Comparison of ENCODE assay signal across 8 mouse cellular contexts in the genomic region with DNA sequence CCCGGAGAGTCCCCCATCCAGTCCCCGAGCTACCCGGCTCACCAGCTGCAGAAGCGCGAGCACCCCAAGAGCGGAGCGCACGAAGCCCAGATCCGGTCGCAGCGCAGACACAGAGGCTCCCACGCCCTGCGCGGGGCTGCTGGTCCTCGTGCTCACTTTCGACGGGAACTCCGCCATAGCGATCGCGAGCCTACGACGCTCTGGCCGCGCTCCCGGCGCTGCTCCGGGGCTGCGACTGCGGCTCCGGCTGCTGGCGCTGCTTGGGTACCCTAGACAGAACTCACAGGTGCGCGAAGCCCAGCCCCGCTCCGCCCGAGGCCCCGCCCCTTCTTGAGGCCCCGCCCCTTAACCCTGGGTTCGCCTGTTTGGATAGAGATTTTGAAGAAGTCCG. TPM values are rescaled to one million over a fixed set of nuclear protein-coding genes. Genes with fewer than 3 reads are reported as not detected.
DNase-seq lines count a peak whose midpoint lies in the region; ATAC-seq and TF ChIP-seq lines count a peak whose summit lies in the region.

Gene Pllp (minus strand): TSS at position 285 of the 391 bp plus-strand sequence.

- H3K27ac ChIP-seq in bone marrow macrophage, adult 2 months (ENCODE audit: insufficient read depth, low read depth, low read length): no peak within 1 kb of the TSS
- no peak within 1 kb of the TSS for H3K27ac ChIP-seq in heart, embryonic 15.5 days
- no peak within 1 kb of the TSS for H3K27ac ChIP-seq in liver, embryonic 15.5 days (replicated peaks)

- ATAC-seq in heart, embryonic 15.5 days (replicated peaks; ENCODE audit: insufficient number of reproducible peaks, insufficient read depth, low FRiP score, low read depth): no peak; the same call in 1 of the 2 replicates
- peak; percentile 44; the same call in 1 of the 2 replicates for ATAC-seq in liver, embryonic 15.5 days (ENCODE audit: insufficient read depth)

- no peak for TF ChIP-seq POLR2A in bone marrow macrophage, adult 2 months (IDR thresholded peaks at IDR 0.05; ENCODE audit: borderline replicate concordance, low read depth, low read length)

- 0 out of 2 replicates have a peak within 1 kb of the TSS, but pooled peaks have one; percentile 16 for H3K9ac ChIP-seq in heart, embryonic 15.5 days
- H3K9ac ChIP-seq in liver, embryonic 15.5 days: no peak within 1 kb of the TSS

- TF ChIP-seq CTCF in bone marrow macrophage, adult 2 months (IDR thresholded peaks at IDR 0.05; ENCODE audit: low read depth, low read length): no peak

- H3K27me3 ChIP-seq in heart, embryonic 15.5 days: peaks cover 58% of the 10 kb centered on the region
- H3K27me3 ChIP-seq in liver, embryonic 15.5 days: peaks cover 80% of the 10 kb centered on the region

- DNase-seq in left cerebral cortex, adult 18-20 months (ENCODE audit: low spot score in 2 of 2): peak; percentile 35 to 56
- DNase-seq in left cerebral cortex, adult 11 months (ENCODE audit: low spot score): no peak
- peak; percentile 56 to 80 for DNase-seq in kidney, postnatal 36 days
- peak; percentile 56 for DNase-seq in retina, embryonic 14.5 days (ENCODE audit: low spot score)
- DNase-seq in c-Kit-positive CD71-positive TER-119-positive erythroid progenitor cells, embryonic 14.5 days (ENCODE audit: low spot score): no peak

- no peaks in the 10 kb centered on the region for H3K9me3 ChIP-seq in heart, embryonic 15.5 days (replicated peaks)
- H3K9me3 ChIP-seq in liver, embryonic 15.5 days (replicated peaks): no peaks in the 10 kb centered on the region

- peak within 1 kb of the TSS; percentile 79 for H3K4me2 ChIP-seq in heart, embryonic 15.5 days
- H3K4me2 ChIP-seq in liver, embryonic 15.5 days: peak within 1 kb of the TSS; percentile 67

- H3K4me1 ChIP-seq in bone marrow macrophage, adult 2 months (ENCODE audit: control insufficient read depth, insufficient read depth, low read length): peaks cover 3% of the 10 kb centered on the region; the same call in 1 of the 2 replicates
- H3K4me1 ChIP-seq in heart, embryonic 15.5 days (replicated peaks): peaks cover 14% of the 10 kb centered on the region
- H3K4me1 ChIP-seq in liver, embryonic 15.5 days (replicated peaks): peaks cover 13% of the 10 kb centered on the region

- H3K36me3 ChIP-seq in heart, embryonic 15.5 days: no peaks in the 10 kb centered on the region
- no peaks in the 10 kb centered on the region for H3K36me3 ChIP-seq in liver, embryonic 15.5 days (replicated peaks)

- WGBS in heart, embryonic 15.5 days: under 1% methylated on average over 41 of the region's 41 CpGs
- WGBS in liver, embryonic 15.5 days (ENCODE audit: insufficient replicate concordance): under 1% methylated on average over 41 of the region's 41 CpGs

- peak within 1 kb of the TSS; percentile 46 for H3K4me3 ChIP-seq in bone marrow macrophage, adult 2 months (ENCODE audit: insufficient read depth, low read length)
- H3K4me3 ChIP-seq in heart, embryonic 15.5 days: peak within 1 kb of the TSS; percentile 49
- peak within 1 kb of the TSS; percentile 47 for H3K4me3 ChIP-seq in liver, embryonic 15.5 days (replicated peaks)

RNA-seq across cellular contexts. Expression of gene Pllp, which starts in this region (rescaled TPM):
- 10 to 100 TPM; 26.7 to 31.3 TPM for total RNA-seq in left cerebral cortex, adult 18-20 months (2021)
- polyA plus RNA-seq in bone marrow macrophage, adult 2 months (2012; ENCODE audit: insufficient read depth, insufficient read length, missing spikeins): not detected in 2 replicates
- 0.23 and 0.96 TPM in 2 replicates for polyA plus RNA-seq in heart, embryonic 15.5 days (2015; fragmentation: Nextera tagmentation; extraction: Ambion mirVana)
- 0.37 and 0.89 TPM in 2 replicates for polyA plus RNA-seq in liver, embryonic 15.5 days (2015; fragmentation: Nextera tagmentation; extraction: Ambion mirVana)

Comparison
In these comparisons a context has a peak if more than half of its experiments do, and no peak if none do; other contexts are left out.
1. DNase-seq: peak in left cerebral cortex, adult 18-20 months (2 of 2), kidney, postnatal 36 days (2 of 2) and retina, embryonic 14.5 days (single experiment); none in left cerebral cortex, adult 11 months (single experiment) and c-Kit-positive CD71-positive TER-119-positive erythroid progenitor cells, embryonic 14.5 days (single experiment).
2. Peak in ATAC-seq, H3K4me3 ChIP-seq and H3K4me2 ChIP-seq in liver, embryonic 15.5 days; RNA of the gene not detected or under 1 TPM.
3. Peak in every context shown above with its lines, with median percentiles within 50 percentile points of each other: H3K4me3 ChIP-seq.